Mouse (Mus musculus): ENCODE measurements at regions not wholly inside any gene's neighbourhood (a gene's known extent, or its start where the extent isn't known, plus 50 kb on each side); places are given as distances from the start of the nearest gene placed in this dataset.

- no peak for TF ChIP-seq CTCF (IDR thresholded peaks at IDR 0.05; ENCODE audit: borderline replicate concordance, control insufficient read depth, extremely low read depth, insufficient read depth, low read length, poor library complexity)
- TF ChIP-seq POLR2A (IDR thresholded peaks at IDR 0.05; ENCODE audit: control insufficient read depth, extremely low read depth, insufficient read depth, low read length, poor library complexity): no peak
These were observed 179.4 kb downstream of the Fam43a start for GRCm38 (mm10) chr16:30778945-30779344.

All from thymus, adult 2 months (tissue).